Comparison of ENCODE assay signal across 10 mouse cellular contexts in genomic region chr8:89039890-89040289, GRCm38 (mm10). TPM values are rescaled to one million over a fixed set of nuclear protein-coding genes. Genes with fewer than 3 reads are reported as not detected.
DNase-seq lines count a peak whose midpoint lies in the region; ATAC-seq and TF ChIP-seq lines count a peak whose summit lies in the region.
"Had no signal": no experiment of that assay in that cellular context is flagged by ENCODE, and none has a peak within 500 bp of the region (broad histone marks: within the 10 kb centered on the region; RNA-seq: fewer than 3 reads in every experiment).

No protein-coding gene starts in this region.

- H3K27ac ChIP-seq in heart, postnatal 0 days (ENCODE audit: low read depth), result no peak overlapping the region
- no peak overlapping the region for H3K27ac ChIP-seq in embryonic facial prominence, embryonic 12.5 days
- no peak overlapping the region for H3K27ac ChIP-seq in hindbrain, embryonic 15.5 days (replicated peaks)
- H3K27ac ChIP-seq in midbrain, embryonic 15.5 days, result no peak overlapping the region
- H3K27ac ChIP-seq in stomach, postnatal 0 days (replicated peaks), result no peak overlapping the region
- H3K27ac ChIP-seq: stomach, embryonic 15.5 days had no signal

- no peak for ATAC-seq in heart, postnatal 0 days (ENCODE audit: insufficient read depth, low read depth)
- ATAC-seq in embryonic facial prominence, embryonic 12.5 days (ENCODE audit: insufficient number of reproducible peaks, insufficient read depth, low FRiP score, low TSS enrichment), result no peak
- no peak for ATAC-seq in hindbrain, embryonic 15.5 days (ENCODE audit: low FRiP score, low read depth)
- no peak for ATAC-seq in midbrain, embryonic 15.5 days (replicated peaks)
- no peak for ATAC-seq in stomach, postnatal 0 days (ENCODE audit: low FRiP score, low TSS enrichment)

- DNase-seq in heart, postnatal 0 days (ENCODE audit: low spot score), result no peak
- DNase-seq in heart, postnatal 10 days, result no peak
- no peak for DNase-seq in stomach, postnatal 0 days (ENCODE audit: low spot score)
- DNase-seq in Muller cell, postnatal 12 days (ENCODE audit: inconsistent ontology term), result no peak
- DNase-seq in cerebellum, adult 9-11 months, result no peak
- DNase-seq: adrenal gland, adult 8-10 months had no signal

- no peaks in the 10 kb centered on the region for H3K36me3 ChIP-seq in heart, postnatal 0 days (replicated peaks; ENCODE audit: control insufficient read depth, insufficient read depth, low read length)
- H3K36me3 ChIP-seq in embryonic facial prominence, embryonic 12.5 days, result no peaks in the 10 kb centered on the region
- no peaks in the 10 kb centered on the region for H3K36me3 ChIP-seq in hindbrain, embryonic 15.5 days
- no peaks in the 10 kb centered on the region for H3K36me3 ChIP-seq in midbrain, embryonic 15.5 days (replicated peaks)
- H3K36me3 ChIP-seq in stomach, postnatal 0 days (ENCODE audit: control insufficient read depth, insufficient read depth, low read length), result no peaks in the 10 kb centered on the region
- H3K36me3 ChIP-seq: stomach, embryonic 15.5 days had no signal

- no peak for TF ChIP-seq EP300 in heart, postnatal 0 days (IDR thresholded peaks at IDR 0.05; ENCODE audit: low read depth)
- TF ChIP-seq EP300 in stomach, postnatal 0 days (optimal IDR thresholded peaks at IDR 0.05), result no peak

- H3K9ac ChIP-seq in heart, postnatal 0 days (replicated peaks; ENCODE audit: low read depth, low read length), result no peak overlapping the region
- no peak overlapping the region for H3K9ac ChIP-seq in embryonic facial prominence, embryonic 12.5 days
- H3K9ac ChIP-seq in hindbrain, embryonic 15.5 days, result no peak overlapping the region
- H3K9ac ChIP-seq in midbrain, embryonic 15.5 days, result no peak overlapping the region
- H3K9ac ChIP-seq in stomach, postnatal 0 days (ENCODE audit: low read length), result no peak overlapping the region
- H3K9ac ChIP-seq: stomach, embryonic 15.5 days had no signal

- no peaks in the 10 kb centered on the region for H3K9me3 ChIP-seq in heart, postnatal 0 days (replicated peaks; ENCODE audit: control insufficient read depth, low read length)
- no peaks in the 10 kb centered on the region for H3K9me3 ChIP-seq in embryonic facial prominence, embryonic 12.5 days
- no peaks in the 10 kb centered on the region for H3K9me3 ChIP-seq in hindbrain, embryonic 15.5 days
- H3K9me3 ChIP-seq in midbrain, embryonic 15.5 days, result no peaks in the 10 kb centered on the region
- H3K9me3 ChIP-seq in stomach, postnatal 0 days (ENCODE audit: control insufficient read depth, low read length), result no peaks in the 10 kb centered on the region
- H3K9me3 ChIP-seq: stomach, embryonic 15.5 days had no signal

- no peak for TF ChIP-seq CTCF in heart, postnatal 0 days (IDR thresholded peaks at IDR 0.05; ENCODE audit: low read depth)
- TF ChIP-seq CTCF in stomach, postnatal 0 days (IDR thresholded peaks at IDR 0.05; ENCODE audit: low read depth), result no peak

- peak overlapping the region; percentile 10; the same call in 1 of the 2 replicates for H3K4me2 ChIP-seq in heart, postnatal 0 days (ENCODE audit: low read depth, low read length)
- peak overlapping the region; percentile 6; the same call in 1 of the 2 replicates for H3K4me2 ChIP-seq in embryonic facial prominence, embryonic 12.5 days (replicated peaks)
- H3K4me2 ChIP-seq in hindbrain, embryonic 15.5 days, result peak overlapping the region; percentile 69
- H3K4me2 ChIP-seq in midbrain, embryonic 15.5 days, result peak overlapping the region; percentile 10
- no peak overlapping the region for H3K4me2 ChIP-seq in stomach, postnatal 0 days (replicated peaks; ENCODE audit: low read depth)

- H3K4me1 ChIP-seq in heart, postnatal 0 days (ENCODE audit: control insufficient read depth, insufficient read depth), result peaks cover 18% of the 10 kb centered on the region; the same call in 1 of the 2 replicates
- H3K4me1 ChIP-seq in embryonic facial prominence, embryonic 12.5 days, result peaks cover 6% of the 10 kb centered on the region
- H3K4me1 ChIP-seq in hindbrain, embryonic 15.5 days (replicated peaks), result peaks cover 32% of the 10 kb centered on the region
- peaks cover 38% of the 10 kb centered on the region for H3K4me1 ChIP-seq in midbrain, embryonic 15.5 days
- H3K4me1 ChIP-seq in stomach, postnatal 0 days (replicated peaks; ENCODE audit: control insufficient read depth, insufficient read depth), result peaks cover 7% of the 10 kb centered on the region; the same call in 1 of the 2 replicates

- 77% methylated on average over 6 of the region's 6 CpGs for WGBS in heart, postnatal 0 days
- WGBS in embryonic facial prominence, embryonic 12.5 days, result 20% methylated on average over 6 of the region's 6 CpGs
- 17% methylated on average over 6 of the region's 6 CpGs for WGBS in hindbrain, embryonic 15.5 days
- WGBS in midbrain, embryonic 15.5 days, result 26% methylated on average over 6 of the region's 6 CpGs
- 43% methylated on average over 6 of the region's 6 CpGs for WGBS in stomach, postnatal 0 days

- H3K4me3 ChIP-seq in heart, postnatal 0 days (ENCODE audit: low read depth, low read length), result peak overlapping the region; percentile 6; the same call in 1 of the 2 replicates
- H3K4me3 ChIP-seq in embryonic facial prominence, embryonic 12.5 days, result no peak overlapping the region
- H3K4me3 ChIP-seq in hindbrain, embryonic 15.5 days, result peak overlapping the region; percentile 26
- peak overlapping the region; percentile 13; the same call in 1 of the 2 replicates for H3K4me3 ChIP-seq in midbrain, embryonic 15.5 days
- no peak overlapping the region for H3K4me3 ChIP-seq in stomach, postnatal 0 days (ENCODE audit: low read depth, low read length)

- intact Hi-C loops in heart, postnatal 10 days (cut with DNase I), result loop anchor here (10.0 kb wide), 1 partner anchor 535 kb away; no protein-coding TSS in a partner anchor

- H3K27me3 ChIP-seq in heart, postnatal 0 days (ENCODE audit: control insufficient read depth, insufficient read depth, low read length), result peaks cover 90% of the 10 kb centered on the region
- H3K27me3 ChIP-seq in embryonic facial prominence, embryonic 12.5 days, result peaks cover 36% of the 10 kb centered on the region
- peaks cover 27% of the 10 kb centered on the region for H3K27me3 ChIP-seq in hindbrain, embryonic 15.5 days
- peaks cover 36% of the 10 kb centered on the region for H3K27me3 ChIP-seq in midbrain, embryonic 15.5 days (replicated peaks)
- H3K27me3 ChIP-seq in stomach, postnatal 0 days (ENCODE audit: control insufficient read depth, insufficient read depth, low read length), result peaks cover 18% of the 10 kb centered on the region; the same call in 1 of the 2 replicates

RNA-seq across cellular contexts. Expression of gene Sall1, which starts 4.1 kb away (rescaled TPM):
- 2.3 and 3.9 TPM in 2 replicates for total RNA-seq in heart, postnatal 0 days (2014; rRNA removed; ENCODE audit: low replicate concordance)
- 1.6 and 2.0 TPM in 2 replicates for polyA plus RNA-seq in heart, postnatal 0 days (2015; fragmentation: Nextera tagmentation; extraction: Ambion mirVana)
- total RNA-seq in heart, postnatal 10 days (2021), result 1 to 10 TPM; 2.0 to 2.8 TPM
- 2.5 and 3.0 TPM in 2 replicates for polyA plus RNA-seq in embryonic facial prominence, embryonic 12.5 days (2016; fragmentation: Nextera tagmentation; extraction: Ambion mirVana)
- 6.0 and 8.1 TPM in 2 replicates for polyA plus RNA-seq in hindbrain, embryonic 15.5 days (2015; fragmentation: Nextera tagmentation; extraction: Ambion mirVana)
- polyA plus RNA-seq in midbrain, embryonic 15.5 days (2015; fragmentation: Nextera tagmentation; extraction: Ambion mirVana), result 6.6 and 6.8 TPM in 2 replicates
- polyA plus RNA-seq in stomach, postnatal 0 days (2015; fragmentation: Nextera tagmentation; extraction: Ambion mirVana), result 0.76 and 0.83 TPM in 2 replicates

Comparison
In these comparisons a context has a peak if more than half of its experiments do, and no peak if none do; other contexts are left out.
1. H3K4me3 ChIP-seq: peak in heart, postnatal 0 days (single experiment), hindbrain, embryonic 15.5 days (single experiment) and midbrain, embryonic 15.5 days (single experiment); none in embryonic facial prominence, embryonic 12.5 days (single experiment) and stomach, postnatal 0 days (single experiment).